Mouse (Mus musculus): ENCODE data around the gene Olfr58. TPM values are rescaled to one million over a fixed set of nuclear protein-coding genes. Genes with fewer than 3 reads are reported as not detected.
"Not testable (repeated sequence)": the region's sequence is repeated elsewhere in the genome, so short reads cannot be mapped to it uniquely, and the experiment has no call there.

Gene Olfr58
- not detected in 2 replicates for polyA plus RNA-seq (2015; fragmentation: Nextera tagmentation; extraction: Ambion mirVana)

DNA sequence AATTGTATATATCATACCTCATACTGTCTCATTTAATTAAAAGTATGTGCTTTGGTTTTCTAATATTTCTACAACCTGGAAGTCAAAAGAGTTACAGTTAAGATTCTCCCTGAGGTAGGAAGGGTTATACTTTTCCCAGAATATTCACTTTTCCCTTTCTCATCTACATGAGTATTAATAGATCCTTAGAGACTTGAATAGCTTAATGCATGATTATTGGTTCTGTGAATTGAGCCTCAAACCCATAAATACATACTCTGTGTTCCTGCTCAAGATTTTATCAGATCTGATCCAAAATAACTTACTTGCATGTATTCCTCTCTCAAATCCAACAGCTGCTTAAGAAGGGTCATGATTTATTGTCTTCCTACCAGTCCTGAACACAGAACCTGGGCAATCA is at the start of gene Olfr58:
TSS of gene Olfr58 (plus strand) at position 301 of the 400 bp plus-strand sequence.
- no peak for ATAC-seq (replicated peaks)
- H3K9ac ChIP-seq (replicated peaks), result no peak within 1 kb of the TSS
- H3K27ac ChIP-seq (replicated peaks), result no peak within 1 kb of the TSS
- 0 out of 2 replicates have a peak, but pooled peaks cover 10% of the 10 kb centered on the region for H3K9me3 ChIP-seq
- H3K27me3 ChIP-seq, result no peaks in the 10 kb centered on the region
- no peaks in the 10 kb centered on the region for H3K4me1 ChIP-seq
- no peak within 1 kb of the TSS for H3K4me3 ChIP-seq
- H3K4me2 ChIP-seq (replicated peaks), result no peak within 1 kb of the TSS
- H3K36me3 ChIP-seq, result no peaks in the 10 kb centered on the region

- no peak for ATAC-seq (replicated peaks)
- Histone ChIP-seq H3K9me3 (peaks cover 12% of the 10 kb centered on the region), H3K27me3 (no peaks in the 10 kb centered on the region), H3K4me3 (no peak overlapping the region), H3K4me1 (no peaks in the 10 kb centered on the region), H3K27ac (replicated peaks) (no peak overlapping the region), H3K9ac (replicated peaks) (no peak overlapping the region), H3K36me3 (no peaks in the 10 kb centered on the region), H3K4me2 (replicated peaks) (no peak overlapping the region)
- 85% methylated on average over 14 of the region's 14 CpGs for WGBS
These were observed 10.9 kb upstream of the Olfr58 start for GRCm38 (mm10) chr9:19769136-19769535.

- no peaks in the 10 kb centered on the region for H3K36me3 ChIP-seq
- H3K27ac ChIP-seq (replicated peaks), result no peak overlapping the region
- 94% methylated on average over 14 of the region's 14 CpGs for WGBS
- no peak for ATAC-seq (replicated peaks)
- no peaks in the 10 kb centered on the region for H3K4me1 ChIP-seq
- H3K4me3 ChIP-seq, result no peak overlapping the region
- no peak overlapping the region for H3K4me2 ChIP-seq (replicated peaks)
- no peak overlapping the region for H3K9ac ChIP-seq (replicated peaks)
- peaks cover 9% of the 10 kb centered on the region for H3K9me3 ChIP-seq
- no peaks in the 10 kb centered on the region for H3K27me3 ChIP-seq
These were observed 10.4 kb upstream of the Olfr58 start for GRCm38 (mm10) chr9:19769701-19770100.

DNA sequence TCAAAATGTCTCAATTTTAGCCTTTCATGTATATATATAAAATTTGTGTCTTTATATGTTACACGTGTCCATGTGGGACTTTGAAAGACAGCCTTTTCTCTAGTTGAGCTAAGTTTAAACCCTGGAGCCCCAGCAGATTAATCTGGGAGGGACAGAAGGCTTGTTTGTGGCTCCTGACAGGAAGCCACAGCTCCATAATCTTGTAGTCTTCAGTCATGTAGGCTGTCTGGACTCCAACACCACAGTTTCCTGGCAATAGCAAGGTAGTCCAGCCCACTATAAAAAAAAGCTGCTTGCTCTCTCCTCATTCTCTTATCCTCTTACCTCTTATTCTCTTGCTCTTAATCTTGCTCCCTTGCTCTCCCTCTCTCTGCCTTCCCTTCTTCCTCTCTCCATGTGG is 22.9 kb downstream of the Olfr58 start:
- H3K36me3 ChIP-seq, result no peaks in the 10 kb centered on the region
- no peak for ATAC-seq (replicated peaks)
- no peak overlapping the region for H3K9ac ChIP-seq (replicated peaks)
- no peaks in the 10 kb centered on the region for H3K27me3 ChIP-seq
- no peak overlapping the region for H3K4me3 ChIP-seq
- no peak overlapping the region for H3K4me2 ChIP-seq (replicated peaks)
- no peaks in the 10 kb centered on the region for H3K4me1 ChIP-seq
- H3K27ac ChIP-seq (replicated peaks), result no peak overlapping the region
- 74% methylated on average over 1 of the region's 1 CpGs for WGBS
- H3K9me3 ChIP-seq, result 0 out of 2 replicates have a peak, but pooled peaks cover 3% of the 10 kb centered on the region

GRCm38 (mm10) chr9:19804606-19805005 is 24.5 kb downstream of the Olfr58 start, which contains the start of gene Olfr859:
TSS of gene Olfr859 (plus strand) at chr9:19804906.
- not testable (repeated sequence) for H3K27me3 ChIP-seq; H3K4me3 ChIP-seq; H3K4me2 ChIP-seq (replicated peaks); H3K9me3 ChIP-seq; ATAC-seq (replicated peaks); H3K4me1 ChIP-seq; H3K27ac ChIP-seq (replicated peaks); H3K36me3 ChIP-seq; H3K9ac ChIP-seq (replicated peaks)
- WGBS, result 70% methylated on average over 1 of the region's 1 CpGs

Other genes with a start within 250 kb of the Olfr58 start
- gene Olfr853, start 239.2 kb upstream of the Olfr58 start, polyA plus RNA-seq (2015; fragmentation: Nextera tagmentation; extraction: Ambion mirVana), result not detected in 2 replicates
- not detected in 2 replicates for gene Olfr854, start 212.9 kb upstream of the Olfr58 start, polyA plus RNA-seq (2015; fragmentation: Nextera tagmentation; extraction: Ambion mirVana)
- not detected in 2 replicates for gene Olfr855, start 197.7 kb upstream of the Olfr58 start, polyA plus RNA-seq (2015; fragmentation: Nextera tagmentation; extraction: Ambion mirVana)
- 46.7 and 49.8 TPM in 2 replicates for gene Zfp317, start 158.2 kb upstream of the Olfr58 start, polyA plus RNA-seq (2015; fragmentation: Nextera tagmentation; extraction: Ambion mirVana)
- gene Olfr857, start 70.8 kb upstream of the Olfr58 start, polyA plus RNA-seq (2015; fragmentation: Nextera tagmentation; extraction: Ambion mirVana), result not detected in 2 replicates
- gene Olfr859, start 24.6 kb downstream of the Olfr58 start, polyA plus RNA-seq (2015; fragmentation: Nextera tagmentation; extraction: Ambion mirVana), result not detected in 2 replicates
- gene Olfr860, start 69.5 kb downstream of the Olfr58 start, polyA plus RNA-seq (2015; fragmentation: Nextera tagmentation; extraction: Ambion mirVana), result not detected in 2 replicates
- gene Olfr862, start 107.7 kb downstream of the Olfr58 start, polyA plus RNA-seq (2015; fragmentation: Nextera tagmentation; extraction: Ambion mirVana), result not detected in 2 replicates
- gene Olfr77, start 136.6 kb downstream of the Olfr58 start, polyA plus RNA-seq (2015; fragmentation: Nextera tagmentation; extraction: Ambion mirVana), result 0.17 and 0.18 TPM in 2 replicates
- not detected in 2 replicates for gene Olfr866, start 247.8 kb downstream of the Olfr58 start, polyA plus RNA-seq (2015; fragmentation: Nextera tagmentation; extraction: Ambion mirVana)